Comparison of ENCODE assay signal across 9 mouse cellular contexts in genomic region chr3:53166001-53166400, GRCm38 (mm10).
DNase-seq lines count a peak whose midpoint lies in the region; ATAC-seq and TF ChIP-seq lines count a peak whose summit lies in the region.
"Had no signal": no experiment of that assay in that cellular context is flagged by ENCODE, and none has a peak within 500 bp of the region (broad histone marks: within the 10 kb centered on the region; RNA-seq: fewer than 3 reads in every experiment).

No protein-coding gene starts in this region.

- no peaks in the 10 kb centered on the region for H3K36me3 ChIP-seq in testis, adult 2 months (ENCODE audit: control insufficient read depth, insufficient read depth, low read length)
- H3K36me3 ChIP-seq in heart, embryonic 16.5 days (ENCODE audit: control insufficient read depth, insufficient read depth) = no peaks in the 10 kb centered on the region
- H3K36me3 ChIP-seq in kidney, postnatal 0 days (ENCODE audit: insufficient read depth, low read length) = no peaks in the 10 kb centered on the region
- H3K36me3 ChIP-seq: midbrain, embryonic 12.5 days had no signal

- H3K9me3 ChIP-seq in heart, embryonic 16.5 days (replicated peaks; ENCODE audit: control insufficient read depth, low read length) = no peaks in the 10 kb centered on the region
- H3K9me3 ChIP-seq in kidney, postnatal 0 days (replicated peaks; ENCODE audit: low read length) = no peaks in the 10 kb centered on the region
- H3K9me3 ChIP-seq: midbrain, embryonic 12.5 days had no signal

- WGBS in heart, embryonic 16.5 days = 50% methylated on average over 8 of the region's 8 CpGs
- WGBS in kidney, postnatal 0 days = 12% methylated on average over 8 of the region's 8 CpGs

- H3K4me1 ChIP-seq in testis, adult 2 months (ENCODE audit: control insufficient read depth, insufficient read depth, low read length) = peaks cover 3% of the 10 kb centered on the region
- H3K4me1 ChIP-seq in heart, embryonic 16.5 days (ENCODE audit: control insufficient read depth, insufficient read depth, low read length) = peaks cover 20% of the 10 kb centered on the region
- H3K4me1 ChIP-seq in kidney, postnatal 0 days (replicated peaks; ENCODE audit: insufficient read depth, low read length) = no peaks in the 10 kb centered on the region

- ATAC-seq in heart, embryonic 16.5 days (replicated peaks; ENCODE audit: extremely low read depth, insufficient read depth, low FRiP score) = peak; percentile 50
- ATAC-seq in kidney, postnatal 0 days (replicated peaks; ENCODE audit: low FRiP score, low read depth) = no peak
- ATAC-seq in frontal cortex, adult (ENCODE audit: low TSS enrichment) = no peak
- no peak for ATAC-seq in CD4-positive, CD25-positive, alpha-beta regulatory T cell, adult 4 months

- peak overlapping the region; percentile 45 for H3K4me3 ChIP-seq in testis, adult 2 months (ENCODE audit: control insufficient read depth, low read depth, low read length)
- no peak overlapping the region for H3K4me3 ChIP-seq in heart, embryonic 16.5 days (ENCODE audit: low read length)
- no peak overlapping the region for H3K4me3 ChIP-seq in kidney, postnatal 0 days (replicated peaks; ENCODE audit: low read depth, low read length)
- H3K4me3 ChIP-seq: midbrain, embryonic 12.5 days had no signal

- no peaks in the 10 kb centered on the region for H3K27me3 ChIP-seq in testis, adult 2 months (ENCODE audit: control insufficient read depth, insufficient read depth, low read length)
- H3K27me3 ChIP-seq in heart, embryonic 16.5 days (ENCODE audit: control insufficient read depth, insufficient read depth, low read length) = no peaks in the 10 kb centered on the region
- H3K27me3 ChIP-seq in kidney, postnatal 0 days (ENCODE audit: insufficient read depth, low read length) = no peaks in the 10 kb centered on the region
- H3K27me3 ChIP-seq: midbrain, embryonic 12.5 days had no signal

- no peak overlapping the region for H3K9ac ChIP-seq in heart, embryonic 16.5 days (ENCODE audit: low read length)
- no peak overlapping the region for H3K9ac ChIP-seq in kidney, postnatal 0 days (ENCODE audit: low read depth, low read length)
- H3K9ac ChIP-seq: midbrain, embryonic 12.5 days had no signal

- DNase-seq in testis, postnatal 10 days (ENCODE audit: low spot score) = no peak
- peak; percentile 89 for DNase-seq in kidney, postnatal 0 days (ENCODE audit: low spot score)
- DNase-seq in thymus, postnatal 36 days = no peak
- no peak for DNase-seq in cerebellum, adult 11-12 months

- no peak for TF ChIP-seq POLR2A in testis, adult 2 months (IDR thresholded peaks at IDR 0.05; ENCODE audit: control insufficient read depth, low read depth, low read length)

- TF ChIP-seq CTCF in testis, adult 2 months (IDR thresholded peaks at IDR 0.05; ENCODE audit: control insufficient read depth, insufficient read depth, insufficient replicate concordance, low read depth, low read length) = no peak
- no peak for TF ChIP-seq CTCF in kidney, postnatal 0 days (IDR thresholded peaks at IDR 0.05; ENCODE audit: low read depth)

- H3K27ac ChIP-seq in testis, adult 2 months (ENCODE audit: control insufficient read depth, insufficient read depth, low read depth, low read length) = peak overlapping the region; percentile 66
- H3K27ac ChIP-seq in heart, embryonic 16.5 days (ENCODE audit: low read length) = peak overlapping the region; percentile 23; the same call in 1 of the 2 replicates
- H3K27ac ChIP-seq in kidney, postnatal 0 days = no peak overlapping the region
- H3K27ac ChIP-seq: midbrain, embryonic 12.5 days had no signal

- no peak overlapping the region for H3K4me2 ChIP-seq in heart, embryonic 16.5 days (ENCODE audit: low read depth, low read length)
- H3K4me2 ChIP-seq in kidney, postnatal 0 days (ENCODE audit: low read length) = no peak overlapping the region
- H3K4me2 ChIP-seq: midbrain, embryonic 12.5 days had no signal
